Mouse (Mus musculus): ENCODE results near the gene Hsp90ab1. TPM values are rescaled to one million over a fixed set of nuclear protein-coding genes. Genes with fewer than 3 reads are reported as not detected.

The Hsp90ab1 gene
- polyA plus RNA-seq, 1 experiment from 2014 or later: 1,573 TPM

DNA sequence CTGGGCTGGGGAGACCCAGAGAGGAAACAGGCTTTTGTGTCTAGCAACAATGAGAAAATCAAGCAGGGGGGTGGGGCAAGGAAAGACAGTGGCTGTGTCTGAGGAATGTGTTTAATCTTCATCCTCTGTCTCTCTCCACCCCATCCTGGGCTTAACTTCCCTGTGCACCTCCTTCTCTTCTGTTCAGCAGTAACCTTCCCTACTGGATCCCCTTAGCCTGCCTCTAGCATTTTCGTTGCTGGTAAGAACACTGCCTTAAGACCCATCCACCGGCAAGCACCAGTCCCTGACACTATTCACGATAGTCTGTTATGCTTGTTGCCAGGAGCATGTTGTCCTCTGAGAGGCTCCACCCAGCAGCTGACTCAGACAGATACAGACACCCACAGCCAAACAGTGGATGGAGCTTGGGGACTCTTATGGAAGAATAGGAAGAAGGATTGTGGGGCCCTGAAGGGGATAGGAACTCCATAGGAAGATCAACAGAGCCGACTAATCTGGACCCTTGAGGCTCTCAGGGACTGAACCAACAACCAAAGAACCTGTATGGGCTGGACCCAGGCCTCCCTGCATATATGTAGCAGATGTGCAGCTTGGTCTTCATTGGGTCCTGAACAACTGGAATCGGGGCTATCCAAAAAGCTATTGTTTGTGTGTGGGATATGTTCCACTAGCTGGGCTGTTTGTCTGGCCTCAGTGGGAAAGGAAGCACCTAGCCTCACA, 37.2 kb upstream of the Hsp90ab1 start:
- no peak overlapping the region for H3K9ac ChIP-seq (replicated peaks; ENCODE audit: low read depth, low read length)
- H3K4me1 ChIP-seq (ENCODE audit: control insufficient read depth, insufficient read depth, low read length): no peaks in the 10 kb centered on the region
- H3K9me3 ChIP-seq (ENCODE audit: control insufficient read depth, low read depth, low read length): no peaks in the 10 kb centered on the region
- no peaks in the 10 kb centered on the region for H3K27me3 ChIP-seq (ENCODE audit: control insufficient read depth, insufficient read depth, low read length)
- 32% methylated on average over 5 of the region's 5 CpGs for WGBS
- no peak overlapping the region for H3K4me2 ChIP-seq (replicated peaks; ENCODE audit: low read depth, low read length)
- no peak overlapping the region for H3K27ac ChIP-seq (ENCODE audit: low read length)
- no peaks in the 10 kb centered on the region for H3K36me3 ChIP-seq (ENCODE audit: control insufficient read depth, insufficient read depth, low read length)
- no peak overlapping the region for H3K4me3 ChIP-seq (ENCODE audit: low read depth, low read length)
- ATAC-seq (ENCODE audit: insufficient number of reproducible peaks, insufficient read depth, low FRiP score, low read depth): no peak; the same call in 1 of the 2 replicates

DNA sequence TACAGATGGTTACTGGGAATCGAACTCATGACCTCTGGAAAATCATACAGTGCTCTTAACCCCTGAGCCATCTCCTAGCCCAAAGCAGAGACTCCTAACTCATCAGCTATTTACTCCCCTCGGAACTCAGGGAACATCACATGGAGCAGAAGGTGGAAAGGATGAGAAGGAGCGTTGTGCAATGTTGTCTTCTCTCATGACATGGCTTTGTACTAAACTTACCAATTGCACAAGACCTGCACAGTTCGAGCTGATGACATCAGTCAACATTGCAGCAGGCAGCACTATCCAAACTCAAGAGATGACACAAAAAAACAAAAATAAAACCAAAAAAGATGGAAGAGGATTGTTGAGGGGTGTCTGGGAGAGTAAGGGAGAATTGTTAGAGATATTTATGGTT, 35.3 kb upstream of the Hsp90ab1 start:
- H3K4me1 ChIP-seq (ENCODE audit: control insufficient read depth, insufficient read depth, low read length): no peaks in the 10 kb centered on the region
- no peak overlapping the region for H3K4me2 ChIP-seq (replicated peaks; ENCODE audit: low read depth, low read length)
- no peaks in the 10 kb centered on the region for H3K9me3 ChIP-seq (ENCODE audit: control insufficient read depth, low read depth, low read length)
- ATAC-seq (ENCODE audit: insufficient number of reproducible peaks, insufficient read depth, low FRiP score, low read depth): no peak
- H3K9ac ChIP-seq (replicated peaks; ENCODE audit: low read depth, low read length): no peak overlapping the region
- 89% methylated on average over 4 of the region's 4 CpGs for WGBS
- H3K27ac ChIP-seq (ENCODE audit: low read length): no peak overlapping the region
- H3K27me3 ChIP-seq (ENCODE audit: control insufficient read depth, insufficient read depth, low read length): no peaks in the 10 kb centered on the region
- H3K4me3 ChIP-seq (ENCODE audit: low read depth, low read length): no peak overlapping the region
- H3K36me3 ChIP-seq (ENCODE audit: control insufficient read depth, insufficient read depth, low read length): no peaks in the 10 kb centered on the region

DNA sequence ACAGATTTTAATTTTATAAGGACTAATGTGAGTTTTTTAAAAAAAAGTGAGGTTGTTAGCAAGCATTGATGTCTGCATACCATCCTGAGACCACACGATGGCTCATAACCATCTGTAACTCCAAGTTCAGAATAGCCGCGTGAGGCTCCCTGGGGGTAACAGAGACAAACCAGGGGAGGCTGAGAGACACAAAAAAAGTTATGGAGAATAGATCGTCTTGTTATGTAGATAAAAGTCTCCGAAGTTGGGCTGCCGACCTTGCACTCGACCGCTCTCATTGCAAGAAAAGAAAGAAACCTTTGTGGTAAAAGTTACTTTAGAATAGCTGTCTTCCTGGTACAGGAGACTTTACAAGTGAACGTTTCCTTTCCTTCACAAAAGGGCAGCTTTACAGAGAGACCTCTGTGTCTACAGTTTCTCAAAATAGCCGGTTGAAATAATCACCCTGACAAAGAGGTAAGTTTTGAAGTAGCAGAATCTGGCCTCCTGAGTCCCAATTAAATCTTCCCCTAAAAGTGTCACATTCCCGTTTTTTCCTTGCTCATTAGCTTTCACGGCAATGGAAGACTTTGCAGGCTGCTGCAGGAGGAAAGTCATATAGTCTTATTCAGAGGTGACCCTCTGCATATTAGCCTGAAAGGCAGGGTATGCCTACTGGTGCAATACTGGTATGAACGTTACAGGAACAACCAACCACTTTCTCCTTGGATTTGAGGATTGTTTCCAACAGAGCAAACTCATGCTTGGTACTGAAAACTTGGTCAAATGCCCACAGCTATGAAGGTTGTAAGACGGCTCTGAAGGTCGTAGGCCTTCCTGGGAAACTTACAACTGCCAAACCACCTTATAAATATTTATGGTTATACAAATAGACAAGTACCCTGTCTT, 34.2 kb upstream of the Hsp90ab1 start:
- Histone ChIP-seq H3K4me3 (ENCODE audit: low read depth, low read length) (no peak overlapping the region), H3K9ac (replicated peaks; ENCODE audit: low read depth, low read length) (no peak overlapping the region), H3K27ac (ENCODE audit: low read length) (no peak overlapping the region), H3K36me3 (ENCODE audit: control insufficient read depth, insufficient read depth, low read length) (no peaks in the 10 kb centered on the region), H3K4me1 (ENCODE audit: control insufficient read depth, insufficient read depth, low read length) (no peaks in the 10 kb centered on the region), H3K9me3 (ENCODE audit: control insufficient read depth, low read depth, low read length) (no peaks in the 10 kb centered on the region), H3K4me2 (replicated peaks; ENCODE audit: low read depth, low read length) (no peak overlapping the region), H3K27me3 (ENCODE audit: control insufficient read depth, insufficient read depth, low read length) (no peaks in the 10 kb centered on the region)
- ATAC-seq (ENCODE audit: insufficient number of reproducible peaks, insufficient read depth, low FRiP score, low read depth): no peak
- WGBS: 73% methylated on average over 15 of the region's 15 CpGs

DNA sequence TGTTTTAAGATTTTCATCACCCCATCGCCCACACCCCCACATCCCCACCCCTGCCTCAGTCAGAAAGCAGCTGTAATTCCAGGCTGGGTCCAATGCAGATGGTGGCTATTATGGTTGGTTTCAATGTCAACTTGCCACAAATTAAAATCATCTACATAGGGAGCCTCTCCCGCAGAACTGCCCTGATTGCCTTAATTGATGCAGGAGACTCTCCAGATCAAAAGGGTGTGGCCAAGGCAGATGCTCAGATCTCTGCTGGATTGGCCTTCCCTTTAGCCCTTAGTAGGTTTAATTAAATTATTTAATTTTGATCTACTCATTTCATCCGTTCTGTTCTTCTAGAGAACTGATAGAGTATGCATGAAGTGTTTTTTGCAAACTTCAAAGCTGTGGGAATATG, 29.9 kb upstream of the Hsp90ab1 start:
- Histone ChIP-seq H3K4me3 (ENCODE audit: low read depth, low read length) (no peak overlapping the region), H3K4me2 (replicated peaks; ENCODE audit: low read depth, low read length) (no peak overlapping the region), H3K4me1 (ENCODE audit: control insufficient read depth, insufficient read depth, low read length) (peaks cover 14% of the 10 kb centered on the region), H3K9ac (replicated peaks; ENCODE audit: low read depth, low read length) (no peak overlapping the region), H3K27me3 (ENCODE audit: control insufficient read depth, insufficient read depth, low read length) (no peaks in the 10 kb centered on the region), H3K9me3 (ENCODE audit: control insufficient read depth, low read depth, low read length) (no peaks in the 10 kb centered on the region), H3K36me3 (ENCODE audit: control insufficient read depth, insufficient read depth, low read length) (no peaks in the 10 kb centered on the region), H3K27ac (ENCODE audit: low read length) (no peak overlapping the region)
- 86% methylated on average over 3 of the region's 3 CpGs for WGBS
- no peak for ATAC-seq (ENCODE audit: insufficient number of reproducible peaks, insufficient read depth, low FRiP score, low read depth)

DNA sequence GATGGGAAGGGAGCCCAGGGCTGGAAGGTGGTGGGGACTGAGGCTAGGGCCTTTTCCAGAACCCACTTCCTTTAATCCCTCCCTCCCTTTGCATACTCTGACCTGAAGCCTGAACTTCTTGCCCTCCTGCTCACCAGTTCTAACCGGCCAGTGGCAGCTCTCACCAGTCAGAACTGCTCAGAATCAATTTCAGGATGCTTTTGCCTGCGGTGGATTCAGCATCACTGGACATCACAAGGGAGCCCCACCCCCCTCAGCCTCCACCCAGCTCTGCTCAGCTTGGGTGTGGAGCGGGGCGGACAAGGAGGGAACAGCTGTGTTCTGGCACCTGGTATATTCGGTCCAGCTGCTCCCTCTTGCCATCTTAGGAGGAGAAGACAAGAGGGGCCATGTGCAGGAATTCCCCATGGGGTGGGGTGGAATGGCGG, 28.8 kb upstream of the Hsp90ab1 start, which contains the start of gene Mymx:
Mymx (minus strand) TSS at position 226 of the 428 bp plus-strand sequence.
- peaks cover 18% of the 10 kb centered on the region for H3K4me1 ChIP-seq (ENCODE audit: control insufficient read depth, insufficient read depth, low read length)
- H3K9me3 ChIP-seq (ENCODE audit: control insufficient read depth, low read depth, low read length): no peaks in the 10 kb centered on the region
- H3K4me3 ChIP-seq (ENCODE audit: low read depth, low read length): no peak within 1 kb of the TSS
- 30% methylated on average over 6 of the region's 6 CpGs for WGBS
- H3K36me3 ChIP-seq (ENCODE audit: control insufficient read depth, insufficient read depth, low read length): no peaks in the 10 kb centered on the region
- no peak within 1 kb of the TSS for H3K27ac ChIP-seq (ENCODE audit: low read length)
- no peaks in the 10 kb centered on the region for H3K27me3 ChIP-seq (ENCODE audit: control insufficient read depth, insufficient read depth, low read length)
- no peak within 1 kb of the TSS for H3K4me2 ChIP-seq (replicated peaks; ENCODE audit: low read depth, low read length)
- ATAC-seq (ENCODE audit: insufficient number of reproducible peaks, insufficient read depth, low FRiP score, low read depth): no peak
- no peak within 1 kb of the TSS for H3K9ac ChIP-seq (replicated peaks; ENCODE audit: low read depth, low read length)

DNA sequence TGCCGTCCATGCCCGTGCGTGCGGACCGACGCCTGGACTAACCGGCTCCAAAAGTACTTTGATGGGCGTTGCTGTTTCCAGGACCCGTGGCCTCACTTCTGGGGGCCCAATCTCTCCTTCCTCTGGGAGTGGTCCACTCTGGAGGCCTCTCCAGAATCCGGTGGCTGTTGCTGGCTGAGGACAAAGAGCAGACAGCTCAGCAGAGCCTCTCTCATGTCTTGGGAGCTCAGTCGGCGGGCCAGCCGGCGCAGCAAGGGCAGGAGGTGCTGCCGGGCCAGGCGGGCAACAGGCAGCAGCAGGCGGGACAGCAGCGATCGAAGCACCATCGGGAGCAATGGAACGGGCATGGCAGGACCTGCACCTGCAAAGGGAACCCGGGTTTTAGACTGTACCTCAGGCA, 28.3 kb upstream of the Hsp90ab1 start:
- Histone ChIP-seq H3K4me1 (ENCODE audit: control insufficient read depth, insufficient read depth, low read length) (peaks cover 20% of the 10 kb centered on the region), H3K27ac (ENCODE audit: low read length) (no peak overlapping the region), H3K27me3 (ENCODE audit: control insufficient read depth, insufficient read depth, low read length) (no peaks in the 10 kb centered on the region), H3K4me3 (ENCODE audit: low read depth, low read length) (no peak overlapping the region), H3K9me3 (ENCODE audit: control insufficient read depth, low read depth, low read length) (no peaks in the 10 kb centered on the region), H3K36me3 (ENCODE audit: control insufficient read depth, insufficient read depth, low read length) (no peaks in the 10 kb centered on the region), H3K9ac (replicated peaks; ENCODE audit: low read depth, low read length) (no peak overlapping the region), H3K4me2 (replicated peaks; ENCODE audit: low read depth, low read length) (no peak overlapping the region)
- no peak for ATAC-seq (ENCODE audit: insufficient number of reproducible peaks, insufficient read depth, low FRiP score, low read depth)
- WGBS: 19% methylated on average over 22 of the region's 22 CpGs

DNA sequence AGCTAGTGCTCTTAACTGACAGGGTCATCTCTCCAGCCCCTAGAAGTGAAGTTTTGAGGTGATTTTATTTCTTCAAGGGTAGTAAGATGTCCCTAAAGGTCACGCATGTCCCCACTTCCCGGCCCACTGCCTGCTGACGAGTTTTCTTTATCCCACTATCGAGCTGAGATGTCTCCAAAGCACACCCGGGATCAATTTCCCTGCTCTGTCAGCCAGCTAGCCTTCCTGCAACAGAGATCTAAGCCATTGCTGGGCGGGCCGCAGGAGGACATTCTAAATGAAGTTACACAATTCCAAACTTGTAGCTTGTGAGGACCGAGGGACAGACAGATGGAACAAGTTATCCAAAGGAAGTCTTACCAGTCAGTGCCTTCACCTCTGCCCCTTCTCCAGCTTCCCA, 27.2 kb upstream of the Hsp90ab1 start:
- no peak overlapping the region for H3K4me3 ChIP-seq (ENCODE audit: low read depth, low read length)
- H3K27ac ChIP-seq (ENCODE audit: low read length): no peak overlapping the region
- no peak overlapping the region for H3K4me2 ChIP-seq (replicated peaks; ENCODE audit: low read depth, low read length)
- no peaks in the 10 kb centered on the region for H3K36me3 ChIP-seq (ENCODE audit: control insufficient read depth, insufficient read depth, low read length)
- 76% methylated on average over 8 of the region's 8 CpGs for WGBS
- H3K4me1 ChIP-seq (ENCODE audit: control insufficient read depth, insufficient read depth, low read length): peaks cover 20% of the 10 kb centered on the region
- H3K27me3 ChIP-seq (ENCODE audit: control insufficient read depth, insufficient read depth, low read length): no peaks in the 10 kb centered on the region
- no peak overlapping the region for H3K9ac ChIP-seq (replicated peaks; ENCODE audit: low read depth, low read length)
- H3K9me3 ChIP-seq (ENCODE audit: control insufficient read depth, low read depth, low read length): no peaks in the 10 kb centered on the region
- ATAC-seq (ENCODE audit: insufficient number of reproducible peaks, insufficient read depth, low FRiP score, low read depth): no peak

DNA sequence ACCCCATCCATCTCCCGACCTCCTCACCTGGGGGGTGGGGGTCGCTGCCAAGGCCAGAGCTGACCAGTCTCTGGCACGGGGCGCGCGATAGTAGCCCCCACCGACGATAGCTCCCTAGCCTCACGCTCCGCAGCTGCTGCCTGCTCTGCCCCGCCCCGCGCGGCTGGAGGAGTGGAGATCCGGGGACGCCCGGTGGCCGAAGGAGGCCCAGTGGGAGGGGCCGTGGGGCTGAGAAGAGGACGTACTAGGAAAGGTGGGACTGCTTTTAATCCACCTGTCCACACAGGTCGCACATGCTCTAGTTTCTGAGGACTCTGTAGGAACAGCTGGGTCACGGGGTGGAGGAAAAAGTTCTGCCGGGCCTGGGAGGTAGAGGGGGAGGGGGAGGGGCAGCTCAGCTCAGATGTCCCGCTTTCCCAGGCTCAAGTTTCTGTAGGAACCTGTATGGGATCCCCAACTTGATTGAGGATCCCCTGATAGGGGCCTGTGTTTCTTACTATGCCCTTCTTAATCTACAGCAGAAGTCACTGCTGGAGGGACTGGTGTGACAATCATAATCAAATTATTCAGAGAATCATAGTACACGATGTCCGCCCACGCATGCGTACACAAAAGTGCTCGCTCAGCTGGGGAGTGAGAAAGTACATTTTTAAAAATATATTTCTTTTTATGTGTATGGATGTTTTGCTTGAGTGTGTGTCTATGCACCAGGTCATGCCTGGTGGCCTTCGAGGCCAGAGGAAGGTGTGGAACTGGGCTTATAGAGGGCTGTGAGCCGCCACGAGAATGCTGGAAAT, 26.6 kb upstream of the Hsp90ab1 start, which contains the start of gene Slc29a1:
Slc29a1 (minus strand) TSS at position 161 of the 797 bp plus-strand sequence.
- peak; percentile 70 for ATAC-seq (ENCODE audit: insufficient number of reproducible peaks, insufficient read depth, low FRiP score, low read depth)
- Histone ChIP-seq H3K27me3 (ENCODE audit: control insufficient read depth, insufficient read depth, low read length) (no peaks in the 10 kb centered on the region), H3K36me3 (ENCODE audit: control insufficient read depth, insufficient read depth, low read length) (no peaks in the 10 kb centered on the region), H3K9me3 (ENCODE audit: control insufficient read depth, low read depth, low read length) (no peaks in the 10 kb centered on the region), H3K4me1 (ENCODE audit: control insufficient read depth, insufficient read depth, low read length) (peaks cover 24% of the 10 kb centered on the region), H3K4me3 (ENCODE audit: low read depth, low read length) (peak within 1 kb of the TSS; percentile 22), H3K4me2 (replicated peaks; ENCODE audit: low read depth, low read length) (peak within 1 kb of the TSS; percentile 55), H3K27ac (ENCODE audit: low read length) (no peak within 1 kb of the TSS), H3K9ac (replicated peaks; ENCODE audit: low read depth, low read length) (no peak within 1 kb of the TSS; the same call in 1 of the 2 replicates)
- 17% methylated on average over 32 of the region's 32 CpGs for WGBS

Data from stomach, embryonic 14.5 days (tissue).